Mouse (Mus musculus) liver, embryonic 15.5 days (tissue): ENCODE measurements around the gene Mmp2. TPM values are rescaled to one million over a fixed set of nuclear protein-coding genes. Genes with fewer than 3 reads are reported as not detected.

Source experiments
- ATAC-seq: fragments of 200-750 bp; cut with Nextera tagmentation; 2 replicates; pipeline ENCODE4 v1.8.0; 2017; ENCODE audit warnings: moderate number of reproducible peaks, mild to moderate bottlenecking, moderate library complexity; ENCODE audit not compliant: insufficient read depth
- H3K27ac ChIP-seq: fragments of 300-500 bp; sonication (generic); replicated peaks from 2 replicates; pipeline ENCODE4 v1.5.1; 2015; ENCODE audit warnings: mild to moderate bottlenecking, inconsistent platforms
- H3K27me3 ChIP-seq: fragments of 300-500 bp; sonication (generic); 2 replicates; pipeline ENCODE4 v1.6.1; 2015; ENCODE audit warnings: mild to moderate bottlenecking, inconsistent platforms
- H3K36me3 ChIP-seq: fragments of 300-500 bp; sonication (generic); replicated peaks from 2 replicates; pipeline ENCODE4 v1.6.1; 2015; ENCODE audit warnings: moderate library complexity, mild to moderate bottlenecking, inconsistent platforms
- H3K4me1 ChIP-seq: fragments of 300-500 bp; sonication (generic); replicated peaks from 2 replicates; pipeline ENCODE4 v1.6.1; 2015; ENCODE audit warnings: inconsistent platforms
- H3K4me2 ChIP-seq: fragments of 300-500 bp; sonication (generic); 2 replicates; pipeline ENCODE4 v1.6.1; 2015; ENCODE audit warnings: moderate library complexity, mild to moderate bottlenecking, inconsistent platforms
- H3K4me3 ChIP-seq: fragments of 300-500 bp; sonication (generic); replicated peaks from 2 replicates; pipeline ENCODE4 v1.5.1; 2015; ENCODE audit warnings: mild to moderate bottlenecking, inconsistent platforms
- H3K9ac ChIP-seq: fragments of 300-500 bp; sonication (generic); 2 replicates; pipeline ENCODE4 v1.6.1; 2015; ENCODE audit warnings: moderate library complexity, mild to moderate bottlenecking, inconsistent platforms
- H3K9me3 ChIP-seq: fragments of 300-500 bp; sonication (generic); replicated peaks from 2 replicates; pipeline ENCODE4 v1.6.1; 2016; ENCODE audit warnings: inconsistent platforms
- WGBS: fragments of 180-500 bp; shearing (Covaris S2); methylation state at CpG from one replicate; pipeline ENCODE4 v1.1.7; 2015; ENCODE audit warnings: mixed read lengths; ENCODE audit not compliant: insufficient replicate concordance; 5-methylcytosine and 5-hydroxymethylcytosine counted together
- polyA plus RNA-seq: library from polyadenylated mRNA; unstranded; fragments of >200 nt; fragmentation: Nextera tagmentation; extraction: Ambion mirVana; gene quantifications from 2 replicates; pipeline ENCODE4 v1.2.1, GENCODE M21; 2015

The Mmp2 gene
- polyA plus RNA-seq, 1 experiment from 2014 or later: 9.5 TPM

- Histone ChIP-seq H3K9ac (no peak overlapping the region), H3K4me3 (no peak overlapping the region), H3K27ac (no peak overlapping the region), H3K4me1 (no peaks in the 10 kb centered on the region), H3K9me3 (no peaks in the 10 kb centered on the region), H3K36me3 (no peaks in the 10 kb centered on the region), H3K4me2 (no peak overlapping the region), H3K27me3 (no peaks in the 10 kb centered on the region)
- WGBS: 70% methylated on average over 7 of the region's 7 CpGs
- no peak for ATAC-seq
Measured at GRCm38 (mm10) chr8:92839876-92840275, 12.8 kb downstream of the Mmp2 start.

- 14% methylated on average over 3 of the region's 3 CpGs for WGBS
- Histone ChIP-seq H3K9ac (no peak overlapping the region), H3K9me3 (no peaks in the 10 kb centered on the region), H3K4me2 (no peak overlapping the region), H3K27me3 (no peaks in the 10 kb centered on the region), H3K27ac (no peak overlapping the region), H3K4me3 (no peak overlapping the region), H3K4me1 (no peaks in the 10 kb centered on the region), H3K36me3 (no peaks in the 10 kb centered on the region)
- ATAC-seq: no peak
Measured at GRCm38 (mm10) chr8:92846684-92847083, 19.6 kb downstream of the Mmp2 start.

- no peak for ATAC-seq
- WGBS: 7% methylated on average over 9 of the region's 9 CpGs
- no peaks in the 10 kb centered on the region for H3K36me3 ChIP-seq
- no peak overlapping the region for H3K9ac ChIP-seq
- no peaks in the 10 kb centered on the region for H3K9me3 ChIP-seq
- no peak overlapping the region for H3K4me3 ChIP-seq
- no peak overlapping the region for H3K4me2 ChIP-seq
- no peaks in the 10 kb centered on the region for H3K27me3 ChIP-seq
- no peak overlapping the region for H3K27ac ChIP-seq
- H3K4me1 ChIP-seq: no peaks in the 10 kb centered on the region
Measured at GRCm38 (mm10) chr8:92847299-92847698, 20.2 kb downstream of the Mmp2 start.

GRCm38 (mm10) chr8:92849261-92849660 lies 22.2 kb downstream of the Mmp2 start:
- WGBS: 51% methylated on average over 6 of the region's 6 CpGs
- H3K9ac ChIP-seq: no peak overlapping the region
- H3K36me3 ChIP-seq: no peaks in the 10 kb centered on the region
- peaks cover 6% of the 10 kb centered on the region; the same call in 1 of the 2 replicates for H3K27me3 ChIP-seq
- no peak for ATAC-seq
- no peak overlapping the region for H3K4me3 ChIP-seq
- H3K9me3 ChIP-seq: no peaks in the 10 kb centered on the region
- no peak overlapping the region for H3K27ac ChIP-seq
- no peak overlapping the region for H3K4me2 ChIP-seq
- H3K4me1 ChIP-seq: peaks cover 3% of the 10 kb centered on the region; the same call in 1 of the 2 replicates

- Histone ChIP-seq H3K36me3 (no peaks in the 10 kb centered on the region), H3K9me3 (no peaks in the 10 kb centered on the region), H3K9ac (no peak overlapping the region), H3K4me1 (peaks cover 3% of the 10 kb centered on the region; the same call in 1 of the 2 replicates), H3K4me3 (no peak overlapping the region), H3K27me3 (peaks cover 15% of the 10 kb centered on the region), H3K27ac (no peak overlapping the region), H3K4me2 (no peak overlapping the region)
- WGBS: 57% methylated on average over 4 of the region's 4 CpGs
- no peak for ATAC-seq
Measured at GRCm38 (mm10) chr8:92850239-92850638, 23.1 kb downstream of the Mmp2 start.

GRCm38 (mm10) chr8:92851381-92851780 lies 24.3 kb downstream of the Mmp2 start:
- Histone ChIP-seq H3K36me3 (no peaks in the 10 kb centered on the region), H3K27ac (no peak overlapping the region), H3K4me3 (no peak overlapping the region), H3K27me3 (peaks cover 27% of the 10 kb centered on the region), H3K9me3 (no peaks in the 10 kb centered on the region), H3K4me2 (no peak overlapping the region), H3K4me1 (peaks cover 3% of the 10 kb centered on the region; the same call in 1 of the 2 replicates), H3K9ac (no peak overlapping the region)
- WGBS: 62% methylated on average over 3 of the region's 3 CpGs
- ATAC-seq: no peak

GRCm38 (mm10) chr8:92853188-92853983 lies 26.3 kb downstream of the Mmp2 start:
- H3K4me1 ChIP-seq: peaks cover 3% of the 10 kb centered on the region; the same call in 1 of the 2 replicates
- no peaks in the 10 kb centered on the region for H3K36me3 ChIP-seq
- H3K27ac ChIP-seq: 0 out of 2 replicates have a peak overlapping the region, but pooled peaks have one; percentile 14
- no peak overlapping the region for H3K9ac ChIP-seq
- ATAC-seq: no peak
- no peak overlapping the region for H3K4me3 ChIP-seq
- WGBS: 28% methylated on average over 18 of the region's 18 CpGs
- H3K4me2 ChIP-seq: peak overlapping the region; percentile 10; the same call in 1 of the 2 replicates
- no peaks in the 10 kb centered on the region for H3K9me3 ChIP-seq
- H3K27me3 ChIP-seq: peaks cover 27% of the 10 kb centered on the region

- H3K9me3 ChIP-seq: no peaks in the 10 kb centered on the region
- H3K27me3 ChIP-seq: peaks cover 27% of the 10 kb centered on the region
- no peak for ATAC-seq
- H3K4me1 ChIP-seq: peaks cover 3% of the 10 kb centered on the region; the same call in 1 of the 2 replicates
- peak overlapping the region; percentile 69 for H3K4me2 ChIP-seq
- H3K4me3 ChIP-seq: peak overlapping the region; percentile 54; the same call in 1 of the 2 replicates
- no peak overlapping the region for H3K9ac ChIP-seq
- no peak overlapping the region for H3K27ac ChIP-seq
- 45% methylated on average over 3 of the region's 3 CpGs for WGBS
- H3K36me3 ChIP-seq: no peaks in the 10 kb centered on the region
Measured at GRCm38 (mm10) chr8:92854673-92855072, 27.6 kb downstream of the Mmp2 start.

GRCm38 (mm10) chr8:92855171-92855894 lies 28.2 kb downstream of the Mmp2 start, which contains the start of gene Lpcat2:
TSS of gene Lpcat2 (plus strand) at chr8:92855339.
- peak; percentile 41 for ATAC-seq
- Histone ChIP-seq H3K36me3 (no peaks in the 10 kb centered on the region), H3K27ac (no peak within 1 kb of the TSS; the same call in 1 of the 2 replicates), H3K4me1 (peaks cover 3% of the 10 kb centered on the region; the same call in 1 of the 2 replicates), H3K27me3 (peaks cover 27% of the 10 kb centered on the region), H3K4me2 (peak within 1 kb of the TSS; percentile 69), H3K9me3 (no peaks in the 10 kb centered on the region), H3K4me3 (peak within 1 kb of the TSS; percentile 54), H3K9ac (no peak within 1 kb of the TSS; the same call in 1 of the 2 replicates)
- WGBS: under 1% methylated on average over 50 of the region's 50 CpGs

GRCm38 (mm10) chr8:92856273-92856986 lies 29.3 kb downstream of the Mmp2 start:
- H3K27ac ChIP-seq: no peak overlapping the region
- peak overlapping the region; percentile 54 for H3K4me3 ChIP-seq
- 16% methylated on average over 7 of the region's 7 CpGs for WGBS
- peak overlapping the region; percentile 69 for H3K4me2 ChIP-seq
- no peaks in the 10 kb centered on the region for H3K36me3 ChIP-seq
- H3K9ac ChIP-seq: no peak overlapping the region
- no peak for ATAC-seq
- H3K4me1 ChIP-seq: peaks cover 3% of the 10 kb centered on the region; the same call in 1 of the 2 replicates
- peaks cover 27% of the 10 kb centered on the region for H3K27me3 ChIP-seq
- no peaks in the 10 kb centered on the region for H3K9me3 ChIP-seq
